Mouse (Mus musculus) urinary bladder, postnatal 14 days (tissue): ENCODE measurements around the gene Sox6.

ENCODE experiments used
- DNase-seq: peaks from one replicate; pipeline ENCODE4 v3.0.0; 2021; ENCODE audit warnings: low spot score

Gene Sox6

GRCm38 (mm10) chr7:115985716-115986115 is 52.9 kb downstream of the Sox6 start:
- no peak for DNase-seq

- DNase-seq: no peak
Observed at GRCm38 (mm10) chr7:115984076-115984475, 54.5 kb downstream of the Sox6 start.

GRCm38 (mm10) chr7:115979813-115980512 is 58.6 kb downstream of the Sox6 start:
- DNase-seq: no peak

DNA sequence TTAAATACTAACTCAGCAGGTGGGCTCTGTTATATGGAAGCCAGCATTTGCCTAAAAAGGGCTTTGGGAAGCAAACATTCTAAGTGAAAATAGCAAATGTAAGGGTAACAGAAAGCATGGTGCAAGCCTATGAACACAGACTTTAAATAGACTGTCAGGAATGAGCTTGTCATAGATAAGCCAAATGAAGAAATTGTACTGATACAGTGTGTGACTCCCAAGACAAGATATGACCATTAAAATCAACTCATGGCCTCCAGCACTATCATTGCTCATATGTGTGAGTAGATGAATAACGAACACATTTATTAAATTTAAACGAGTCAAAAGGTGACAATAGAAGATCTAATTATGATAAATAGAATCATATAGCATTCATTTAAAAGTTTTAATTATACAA is 64.1 kb downstream of the Sox6 start:
- DNase-seq: no peak

GRCm38 (mm10) chr7:115967186-115967585 is 71.4 kb downstream of the Sox6 start:
- DNase-seq: no peak

DNA sequence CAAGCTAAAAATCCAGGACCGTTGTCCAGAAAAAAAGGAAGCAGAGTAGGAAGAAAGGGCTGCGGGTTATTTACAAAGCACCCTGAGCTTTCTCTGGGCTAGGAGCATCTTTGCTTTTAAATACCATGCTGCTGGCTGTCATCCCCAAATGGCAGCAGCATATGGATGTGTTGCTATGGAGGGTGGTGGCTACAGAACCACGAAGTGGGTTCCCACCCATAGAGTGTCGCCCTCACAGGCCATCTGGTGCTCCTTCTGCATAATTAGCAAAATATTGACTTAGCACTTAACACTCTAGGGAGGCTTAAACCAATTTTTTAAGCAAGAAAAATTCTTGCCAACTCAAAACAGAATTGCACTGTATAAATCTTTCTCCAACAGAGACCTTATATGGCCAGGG is 72.4 kb downstream of the Sox6 start:
- no peak for DNase-seq

GRCm38 (mm10) chr7:115953046-115953445 is 85.5 kb downstream of the Sox6 start:
- DNase-seq: no peak

GRCm38 (mm10) chr7:115952235-115952634 is 86.4 kb downstream of the Sox6 start:
- no peak for DNase-seq

GRCm38 (mm10) chr7:115951689-115952088 is 86.9 kb downstream of the Sox6 start:
- DNase-seq: no peak

- DNase-seq: no peak
Observed at GRCm38 (mm10) chr7:115947916-115948315, 90.7 kb downstream of the Sox6 start.

- DNase-seq: no peak
Observed at GRCm38 (mm10) chr7:115946559-115946958, 92.0 kb downstream of the Sox6 start.

DNA sequence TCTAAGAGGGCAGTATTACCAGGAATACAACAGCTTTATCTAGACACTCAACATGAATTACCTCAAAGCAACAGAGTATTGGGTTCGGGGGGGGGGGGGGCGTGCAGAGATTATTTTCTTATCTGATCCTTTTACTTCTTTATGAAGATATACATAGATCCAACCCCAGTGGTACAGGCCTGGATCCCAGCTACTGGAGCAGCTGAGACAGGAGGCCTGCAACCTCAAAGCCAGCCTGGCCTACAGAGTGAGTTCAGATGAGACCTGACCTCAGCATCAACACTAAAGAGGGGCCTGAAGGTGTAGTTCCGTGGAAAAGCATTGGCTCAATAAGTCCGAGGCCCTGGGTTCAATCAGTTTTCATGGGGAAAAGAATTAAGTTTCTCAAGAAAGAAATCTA is 93.1 kb downstream of the Sox6 start:
- DNase-seq: no peak

DNA sequence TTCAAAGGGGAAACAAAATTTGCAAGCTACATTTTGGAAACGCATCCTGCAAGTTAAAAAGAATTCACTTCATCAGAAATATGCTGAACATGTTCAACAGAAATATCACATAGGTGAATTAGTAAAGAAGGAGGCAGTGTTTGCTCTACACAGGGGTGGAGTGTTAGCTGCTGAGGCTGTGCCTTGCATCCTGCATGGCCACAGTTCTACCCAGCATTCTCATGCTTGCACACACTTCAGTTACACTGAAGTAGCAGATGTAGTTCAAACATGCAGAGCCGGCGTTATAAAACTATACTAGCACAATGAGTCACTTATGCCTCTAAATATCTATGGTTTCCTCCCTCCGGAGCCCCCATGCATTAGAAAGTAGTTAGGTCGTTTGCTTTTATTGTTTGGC is 94.3 kb downstream of the Sox6 start:
- no peak for DNase-seq

DNA sequence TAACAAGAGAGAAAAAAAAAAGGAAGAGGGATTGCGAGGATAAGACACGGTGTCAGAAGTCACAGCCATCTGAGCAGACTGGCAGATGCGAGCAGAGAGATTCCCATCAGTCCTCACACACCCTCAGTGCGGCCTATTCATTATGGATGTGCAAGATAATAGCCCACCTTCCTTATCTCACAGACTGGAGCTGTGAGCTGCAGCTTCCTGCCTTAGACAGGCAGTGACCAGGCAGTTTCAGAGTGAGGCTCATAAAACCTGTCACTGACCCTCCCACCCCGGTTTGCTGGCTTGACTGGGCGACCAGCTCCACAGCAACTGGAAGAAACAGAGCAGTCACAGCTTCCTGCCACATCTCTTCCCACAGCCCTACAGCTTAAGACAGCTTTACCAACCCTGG is 96.8 kb downstream of the Sox6 start:
- DNase-seq: no peak

DNA sequence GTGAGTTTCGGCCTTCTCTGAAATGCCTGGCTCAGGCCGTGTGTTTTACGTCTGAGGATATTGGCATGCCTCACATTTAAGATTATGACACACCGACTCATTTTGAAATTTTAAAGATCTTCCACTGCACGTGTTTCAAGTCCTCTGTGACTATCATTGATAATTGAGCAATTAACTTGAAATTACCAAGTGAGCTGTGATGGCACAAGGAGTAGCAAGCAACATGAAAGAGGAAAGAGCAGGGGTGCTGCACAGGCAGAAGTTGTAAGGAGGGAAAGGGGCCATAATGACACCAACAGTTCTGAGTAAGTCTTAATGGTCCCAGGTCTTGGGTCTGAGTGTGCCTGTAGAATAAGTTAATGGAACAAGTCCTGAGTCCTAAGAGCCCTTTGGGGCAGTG is 99.3 kb downstream of the Sox6 start:
- no peak for DNase-seq

GRCm38 (mm10) chr7:115936908-115937307 is 101.7 kb downstream of the Sox6 start:
- DNase-seq: no peak

GRCm38 (mm10) chr7:115915338-115915737 is 123.3 kb downstream of the Sox6 start:
- no peak for DNase-seq

- no peak for DNase-seq
Observed at GRCm38 (mm10) chr7:115910313-115910712, 128.3 kb downstream of the Sox6 start.

- DNase-seq: no peak
Observed at GRCm38 (mm10) chr7:115904798-115905207, 133.8 kb downstream of the Sox6 start.

- no peak for DNase-seq
Observed at GRCm38 (mm10) chr7:115903931-115904797, 134.4 kb downstream of the Sox6 start.

- DNase-seq: no peak
Observed at GRCm38 (mm10) chr7:115903368-115903767, 135.2 kb downstream of the Sox6 start.

- no peak for DNase-seq
Observed at GRCm38 (mm10) chr7:115895831-115896230, 142.8 kb downstream of the Sox6 start.

DNA sequence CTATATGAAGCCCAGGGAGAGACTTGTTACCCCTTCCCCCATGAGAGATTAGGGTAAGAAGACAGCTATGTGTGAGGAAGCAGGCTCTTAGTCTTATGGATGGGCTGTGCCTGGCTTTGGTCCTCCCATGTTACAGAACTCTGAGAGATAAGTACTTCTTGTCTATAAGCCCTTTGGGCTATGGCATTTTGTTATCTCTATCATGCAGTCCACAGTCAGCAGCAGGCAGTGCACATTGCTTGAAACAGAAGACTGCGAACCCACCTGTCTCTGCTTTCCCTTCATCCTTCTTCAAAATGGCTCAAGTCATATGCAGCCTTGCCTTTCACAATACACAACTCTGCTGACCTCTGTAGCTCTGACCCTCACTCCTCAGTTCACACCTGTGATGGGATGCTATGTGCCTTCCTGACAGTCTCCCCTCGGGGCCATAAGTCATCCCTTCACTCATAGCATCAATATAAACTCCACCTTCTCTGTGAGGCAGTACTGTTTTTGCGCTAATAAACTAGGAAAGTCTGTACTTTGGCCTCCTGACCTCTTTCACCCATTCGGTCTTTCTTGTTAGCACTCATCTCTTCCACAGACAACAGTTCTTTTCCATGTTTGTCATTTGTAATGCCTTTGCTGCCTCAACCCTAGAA is 143.4 kb downstream of the Sox6 start:
- DNase-seq: no peak
